Mouse (Mus musculus) embryonic facial prominence, embryonic 15.5 days (tissue): ENCODE results near the gene Arhgap28. TPM values are rescaled to one million over a fixed set of nuclear protein-coding genes. Genes with fewer than 3 reads are reported as not detected.

Experiments used
- ATAC-seq: fragments of 200-750 bp; cut with Nextera tagmentation; 2 replicates; pipeline ENCODE4 v1.8.0; 2017; ENCODE audit warnings: low read depth, moderate TSS enrichment; ENCODE audit not compliant: insufficient number of reproducible peaks, low FRiP score, low TSS enrichment
- H3K27ac ChIP-seq: fragments of 300-500 bp; sonication (generic); replicated peaks from 2 replicates; pipeline ENCODE4 v1.5.1; 2015; ENCODE audit warnings: mild to moderate bottlenecking, inconsistent platforms
- H3K27me3 ChIP-seq: fragments of 300-500 bp; sonication (generic); 2 replicates; pipeline ENCODE4 v1.6.1; 2015; ENCODE audit warnings: inconsistent platforms
- H3K36me3 ChIP-seq: fragments of 300-500 bp; sonication (generic); 2 replicates; pipeline ENCODE4 v1.6.1; 2015; ENCODE audit warnings: mild to moderate bottlenecking, inconsistent platforms
- H3K4me1 ChIP-seq: fragments of 300-500 bp; sonication (generic); 2 replicates; pipeline ENCODE4 v1.6.1; 2015; ENCODE audit warnings: inconsistent platforms
- H3K4me2 ChIP-seq: fragments of 300-500 bp; sonication (generic); replicated peaks from 2 replicates; pipeline ENCODE4 v1.6.1; 2015; ENCODE audit warnings: mild to moderate bottlenecking, inconsistent platforms
- H3K4me3 ChIP-seq: fragments of 300-500 bp; sonication (generic); replicated peaks from 2 replicates; pipeline ENCODE4 v1.5.1; 2015; ENCODE audit warnings: mild to moderate bottlenecking, inconsistent platforms
- H3K9ac ChIP-seq: fragments of 300-500 bp; sonication (generic); 2 replicates; pipeline ENCODE4 v1.6.1; 2015; ENCODE audit warnings: inconsistent platforms
- H3K9me3 ChIP-seq: fragments of 300-500 bp; sonication (generic); replicated peaks from 2 replicates; pipeline ENCODE4 v1.6.1; 2016; ENCODE audit warnings: inconsistent platforms
- WGBS: fragments of 180-500 bp; shearing (Covaris S2); methylation state at CpG from one replicate; pipeline ENCODE4 v1.1.7; 2015; 5-methylcytosine and 5-hydroxymethylcytosine counted together
- polyA plus RNA-seq: library from polyadenylated mRNA; unstranded; fragments of >200 nt; fragmentation: Nextera tagmentation; extraction: Ambion mirVana; gene quantifications from 2 replicates; pipeline ENCODE4 v1.2.1, GENCODE M21; 2015

The Arhgap28 gene
- polyA plus RNA-seq, 1 experiment from 2014 or later, result 47.3 TPM

- no peak overlapping the region for H3K4me3 ChIP-seq
These were observed 45.0 kb downstream of the Arhgap28 start for GRCm38 (mm10) chr17:67958909-67959308.

GRCm38 (mm10) chr17:67957603-67958002 lies 46.3 kb downstream of the Arhgap28 start:
- Histone ChIP-seq H3K4me1 (peaks cover 48% of the 10 kb centered on the region), H3K36me3 (no peaks in the 10 kb centered on the region), H3K4me2 (no peak overlapping the region), H3K27me3 (no peaks in the 10 kb centered on the region), H3K9me3 (no peaks in the 10 kb centered on the region), H3K27ac (peak overlapping the region; percentile 28; the same call in 1 of the 2 replicates), H3K4me3 (no peak overlapping the region), H3K9ac (no peak overlapping the region)
- ATAC-seq, result no peak
- WGBS, result 73% methylated on average over 1 of the region's 1 CpGs

More at GRCm38 (mm10) chr17:67958909-67959308, 45.0 kb downstream of the Arhgap28 start:
- no peak for ATAC-seq
- Histone ChIP-seq H3K27me3 (no peaks in the 10 kb centered on the region), H3K4me2 (no peak overlapping the region), H3K9me3 (no peaks in the 10 kb centered on the region), H3K4me1 (peaks cover 36% of the 10 kb centered on the region), H3K36me3 (no peaks in the 10 kb centered on the region), H3K9ac (no peak overlapping the region), H3K27ac (no peak overlapping the region)
- whole genome bisulfite sequencing, result 85% methylated on average over 7 of the region's 7 CpGs

GRCm38 (mm10) chr17:67955876-67956690 lies 47.8 kb downstream of the Arhgap28 start:
- H3K4me2 ChIP-seq, result no peak overlapping the region
- peak; percentile 30; the same call in 1 of the 2 replicates for ATAC-seq

GRCm38 (mm10) chr17:67954961-67955360 lies 49.0 kb downstream of the Arhgap28 start:
- H3K9me3 ChIP-seq, result no peaks in the 10 kb centered on the region
- H3K36me3 ChIP-seq, result no peaks in the 10 kb centered on the region
- WGBS, result 55% methylated on average over 5 of the region's 5 CpGs
- no peaks in the 10 kb centered on the region for H3K27me3 ChIP-seq
- no peak overlapping the region for H3K4me3 ChIP-seq
- H3K27ac ChIP-seq, result no peak overlapping the region
- peaks cover 54% of the 10 kb centered on the region for H3K4me1 ChIP-seq
- H3K4me2 ChIP-seq, result no peak overlapping the region
- H3K9ac ChIP-seq, result no peak overlapping the region
- no peak for ATAC-seq

More at GRCm38 (mm10) chr17:67955876-67956690, 47.8 kb downstream of the Arhgap28 start:
- Histone ChIP-seq H3K27me3 (no peaks in the 10 kb centered on the region), H3K4me1 (peaks cover 55% of the 10 kb centered on the region), H3K4me3 (no peak overlapping the region), H3K27ac (no peak overlapping the region), H3K9me3 (no peaks in the 10 kb centered on the region), H3K36me3 (no peaks in the 10 kb centered on the region), H3K9ac (no peak overlapping the region)
- 34% methylated on average over 10 of the region's 10 CpGs for WGBS

GRCm38 (mm10) chr17:67950523-67951213 lies 53.3 kb downstream of the Arhgap28 start:
- peak overlapping the region; percentile 41 for H3K9ac ChIP-seq
- no peaks in the 10 kb centered on the region for H3K9me3 ChIP-seq
- H3K4me1 ChIP-seq, result peaks cover 63% of the 10 kb centered on the region
- H3K27me3 ChIP-seq, result no peaks in the 10 kb centered on the region
- 19% methylated on average over 11 of the region's 11 CpGs for WGBS
- H3K4me3 ChIP-seq, result peak overlapping the region; percentile 48
- H3K36me3 ChIP-seq, result no peaks in the 10 kb centered on the region
- peak; percentile 59 for ATAC-seq
- peak overlapping the region; percentile 95 for H3K27ac ChIP-seq
- H3K4me2 ChIP-seq, result peak overlapping the region; percentile 58

GRCm38 (mm10) chr17:67948601-67949000 lies 55.3 kb downstream of the Arhgap28 start:
- Histone ChIP-seq H3K4me2 (peak overlapping the region; percentile 58), H3K27me3 (no peaks in the 10 kb centered on the region), H3K4me3 (peak overlapping the region; percentile 48), H3K27ac (no peak overlapping the region), H3K36me3 (no peaks in the 10 kb centered on the region), H3K9me3 (no peaks in the 10 kb centered on the region), H3K4me1 (peaks cover 50% of the 10 kb centered on the region), H3K9ac (no peak overlapping the region)
- WGBS, result 39% methylated on average over 5 of the region's 5 CpGs
- ATAC-seq, result no peak

- Histone ChIP-seq H3K4me2 (no peak overlapping the region), H3K27ac (peak overlapping the region; percentile 22; the same call in 1 of the 2 replicates), H3K9me3 (no peaks in the 10 kb centered on the region), H3K4me1 (peaks cover 34% of the 10 kb centered on the region), H3K4me3 (no peak overlapping the region), H3K9ac (no peak overlapping the region), H3K36me3 (no peaks in the 10 kb centered on the region), H3K27me3 (no peaks in the 10 kb centered on the region)
- 57% methylated on average over 7 of the region's 7 CpGs for WGBS
- ATAC-seq, result no peak
These were observed 58.5 kb downstream of the Arhgap28 start for GRCm38 (mm10) chr17:67945453-67945852.

- H3K27me3 ChIP-seq, result no peaks in the 10 kb centered on the region
- no peak overlapping the region for H3K4me2 ChIP-seq
- H3K4me3 ChIP-seq, result no peak overlapping the region
- WGBS, result 61% methylated on average over 7 of the region's 7 CpGs
- H3K9ac ChIP-seq, result no peak overlapping the region
- peaks cover 34% of the 10 kb centered on the region for H3K4me1 ChIP-seq
- no peaks in the 10 kb centered on the region for H3K36me3 ChIP-seq
- no peak overlapping the region for H3K27ac ChIP-seq
- H3K9me3 ChIP-seq, result no peaks in the 10 kb centered on the region
- no peak for ATAC-seq
These were observed 59.7 kb downstream of the Arhgap28 start for GRCm38 (mm10) chr17:67944256-67944655.

- ATAC-seq, result no peak
- no peak overlapping the region for H3K27ac ChIP-seq
- no peaks in the 10 kb centered on the region for H3K27me3 ChIP-seq
- H3K9me3 ChIP-seq, result no peaks in the 10 kb centered on the region
- no peak overlapping the region for H3K4me2 ChIP-seq
- no peak overlapping the region for H3K9ac ChIP-seq
- WGBS, result 85% methylated on average over 6 of the region's 6 CpGs
- H3K36me3 ChIP-seq, result no peaks in the 10 kb centered on the region
- peaks cover 9% of the 10 kb centered on the region for H3K4me1 ChIP-seq
- no peak overlapping the region for H3K4me3 ChIP-seq
These were observed 62.9 kb downstream of the Arhgap28 start for GRCm38 (mm10) chr17:67941026-67941425.

GRCm38 (mm10) chr17:67937050-67937449 lies 66.9 kb downstream of the Arhgap28 start:
- H3K4me3 ChIP-seq, result no peak overlapping the region
- no peak overlapping the region for H3K4me2 ChIP-seq
- H3K4me1 ChIP-seq, result no peaks in the 10 kb centered on the region; the same call in 1 of the 2 replicates
- H3K9ac ChIP-seq, result no peak overlapping the region
- no peaks in the 10 kb centered on the region for H3K27me3 ChIP-seq
- WGBS, result 96% methylated on average over 3 of the region's 3 CpGs
- no peak for ATAC-seq
- peaks cover 13% of the 10 kb centered on the region for H3K36me3 ChIP-seq
- H3K9me3 ChIP-seq, result no peaks in the 10 kb centered on the region
- no peak overlapping the region for H3K27ac ChIP-seq

GRCm38 (mm10) chr17:67935556-67935955 lies 68.4 kb downstream of the Arhgap28 start:
- Histone ChIP-seq H3K27ac (no peak overlapping the region), H3K27me3 (no peaks in the 10 kb centered on the region), H3K4me3 (no peak overlapping the region), H3K9me3 (no peaks in the 10 kb centered on the region), H3K9ac (no peak overlapping the region), H3K4me1 (no peaks in the 10 kb centered on the region), H3K36me3 (peaks cover 20% of the 10 kb centered on the region), H3K4me2 (no peak overlapping the region)
- 70% methylated on average over 4 of the region's 4 CpGs for WGBS
- ATAC-seq, result no peak
